Mouse (Mus musculus): ENCODE measurements around the gene Arhgap18. TPM values are rescaled to one million over a fixed set of nuclear protein-coding genes. Genes with fewer than 3 reads are reported as not detected.

Gene Arhgap18
- polyA plus RNA-seq, 1 experiment from 2014 or later = 8.5 TPM

- ATAC-seq = no peak
- no peak overlapping the region for H3K27ac ChIP-seq (ENCODE audit: low read depth)
- no peak overlapping the region for H3K4me3 ChIP-seq (ENCODE audit: low read depth, low read length)
- H3K4me2 ChIP-seq (ENCODE audit: low read depth, low read length) = no peak overlapping the region
- H3K9me3 ChIP-seq (ENCODE audit: low read length) = no peaks in the 10 kb centered on the region
- 71% methylated on average over 1 of the region's 1 CpGs for WGBS (ENCODE audit: insufficient replicate concordance)
- H3K4me1 ChIP-seq (ENCODE audit: insufficient read depth) = no peaks in the 10 kb centered on the region
- no peak for DNase-seq
- TF ChIP-seq CTCF (IDR thresholded peaks at IDR 0.05; ENCODE audit: low read depth) = no peak
- no peak for TF ChIP-seq EP300 (IDR thresholded peaks at IDR 0.05; ENCODE audit: low read depth)
- no peak overlapping the region for H3K9ac ChIP-seq (replicated peaks)
- no peaks in the 10 kb centered on the region for H3K27me3 ChIP-seq (ENCODE audit: insufficient read depth, low read length)
- no peaks in the 10 kb centered on the region for H3K36me3 ChIP-seq (replicated peaks; ENCODE audit: insufficient read depth, low read length)
Measured at GRCm38 (mm10) chr10:26939549-26939948, 186.3 kb downstream of the Arhgap18 start.

GRCm38 (mm10) chr10:26948331-26948730, 195.1 kb downstream of the Arhgap18 start:
- DNase-seq (no peak), ATAC-seq (no peak)
- Histone ChIP-seq H3K4me2 (ENCODE audit: low read depth, low read length) (no peak overlapping the region), H3K27me3 (ENCODE audit: insufficient read depth, low read length) (no peaks in the 10 kb centered on the region), H3K27ac (ENCODE audit: low read depth) (no peak overlapping the region), H3K4me3 (ENCODE audit: low read depth, low read length) (no peak overlapping the region), H3K9me3 (ENCODE audit: low read length) (no peaks in the 10 kb centered on the region), H3K4me1 (ENCODE audit: insufficient read depth) (no peaks in the 10 kb centered on the region), H3K36me3 (replicated peaks; ENCODE audit: insufficient read depth, low read length) (no peaks in the 10 kb centered on the region), H3K9ac (replicated peaks) (no peak overlapping the region)
- 38% methylated on average over 2 of the region's 2 CpGs for WGBS (ENCODE audit: insufficient replicate concordance)
- TF ChIP-seq EP300 (IDR thresholded peaks at IDR 0.05; ENCODE audit: low read depth) (no peak), CTCF (IDR thresholded peaks at IDR 0.05; ENCODE audit: low read depth) (no peak)

GRCm38 (mm10) chr10:26949667-26950066, 196.4 kb downstream of the Arhgap18 start:
- Histone ChIP-seq H3K36me3 (replicated peaks; ENCODE audit: insufficient read depth, low read length) (no peaks in the 10 kb centered on the region), H3K4me3 (ENCODE audit: low read depth, low read length) (no peak overlapping the region), H3K4me1 (ENCODE audit: insufficient read depth) (no peaks in the 10 kb centered on the region), H3K4me2 (ENCODE audit: low read depth, low read length) (peak overlapping the region; percentile 56), H3K9me3 (ENCODE audit: low read length) (no peaks in the 10 kb centered on the region), H3K9ac (replicated peaks) (no peak overlapping the region), H3K27me3 (ENCODE audit: insufficient read depth, low read length) (no peaks in the 10 kb centered on the region), H3K27ac (ENCODE audit: low read depth) (no peak overlapping the region)
- TF ChIP-seq EP300 (IDR thresholded peaks at IDR 0.05; ENCODE audit: low read depth) (no peak), CTCF (IDR thresholded peaks at IDR 0.05; ENCODE audit: low read depth) (peak; percentile 41)
- ATAC-seq (peak; percentile 29; the same call in 1 of the 2 replicates), DNase-seq (no peak)
- 63% methylated on average over 8 of the region's 8 CpGs for WGBS (ENCODE audit: insufficient replicate concordance)

- H3K9ac ChIP-seq (replicated peaks) = no peak overlapping the region
- H3K4me1 ChIP-seq (ENCODE audit: insufficient read depth) = no peaks in the 10 kb centered on the region
- H3K4me3 ChIP-seq (ENCODE audit: low read depth, low read length) = no peak overlapping the region
- no peak overlapping the region for H3K27ac ChIP-seq (ENCODE audit: low read depth)
- no peak for DNase-seq
- ATAC-seq = peak; percentile 56; the same call in 1 of the 2 replicates
- no peaks in the 10 kb centered on the region for H3K36me3 ChIP-seq (replicated peaks; ENCODE audit: insufficient read depth, low read length)
- H3K27me3 ChIP-seq (ENCODE audit: insufficient read depth, low read length) = no peaks in the 10 kb centered on the region
- WGBS (ENCODE audit: insufficient replicate concordance) = 40% methylated on average over 7 of the region's 7 CpGs
- no peaks in the 10 kb centered on the region for H3K9me3 ChIP-seq (ENCODE audit: low read length)
- TF ChIP-seq CTCF (IDR thresholded peaks at IDR 0.05; ENCODE audit: low read depth) (no peak), EP300 (IDR thresholded peaks at IDR 0.05; ENCODE audit: low read depth) (peak; percentile 52; the same call in 1 of the 2 replicates)
- H3K4me2 ChIP-seq (ENCODE audit: low read depth, low read length) = peak overlapping the region; percentile 56
Measured at GRCm38 (mm10) chr10:26950448-26950847, 197.2 kb downstream of the Arhgap18 start.

- H3K4me1 ChIP-seq (ENCODE audit: insufficient read depth) = no peaks in the 10 kb centered on the region
- TF ChIP-seq EP300 (IDR thresholded peaks at IDR 0.05; ENCODE audit: low read depth) (no peak), CTCF (IDR thresholded peaks at IDR 0.05; ENCODE audit: low read depth) (no peak)
- no peaks in the 10 kb centered on the region for H3K36me3 ChIP-seq (replicated peaks; ENCODE audit: insufficient read depth, low read length)
- no peaks in the 10 kb centered on the region for H3K9me3 ChIP-seq (ENCODE audit: low read length)
- no peak overlapping the region for H3K4me3 ChIP-seq (ENCODE audit: low read depth, low read length)
- H3K27me3 ChIP-seq (ENCODE audit: insufficient read depth, low read length) = no peaks in the 10 kb centered on the region
- ATAC-seq (no peak), DNase-seq (no peak)
- H3K27ac ChIP-seq (ENCODE audit: low read depth) = no peak overlapping the region
- no peak overlapping the region for H3K4me2 ChIP-seq (ENCODE audit: low read depth, low read length)
- H3K9ac ChIP-seq (replicated peaks) = no peak overlapping the region
- 52% methylated on average over 3 of the region's 3 CpGs for WGBS (ENCODE audit: insufficient replicate concordance)
Measured at GRCm38 (mm10) chr10:26958513-26958912, 205.3 kb downstream of the Arhgap18 start.
